Mouse (Mus musculus) myocyte (in vitro differentiated cells): ENCODE measurements around the gene Rrp9. TPM values are rescaled to one million over a fixed set of nuclear protein-coding genes. Genes with fewer than 3 reads are reported as not detected.

ENCODE experiments used
- H3K27me3 ChIP-seq: one replicate; pipeline ENCODE4 v1.6.1; 2011; ENCODE audit not compliant: control insufficient read depth, insufficient read depth, insufficient read length
- H3K36me3 ChIP-seq: one replicate; pipeline ENCODE4 v1.6.1; 2011; ENCODE audit not compliant: control insufficient read depth, insufficient read depth
- H3K4me2 ChIP-seq: one replicate; pipeline ENCODE4 v1.6.1; 2011; ENCODE audit warnings: low read depth, control low read depth
- H3K4me3 ChIP-seq: one replicate; pipeline ENCODE4 v1.5.1; 2011; ENCODE audit warnings: mild to moderate bottlenecking, control low read depth, moderate library complexity
- H3K79me2 ChIP-seq: one replicate; pipeline ENCODE4 v1.6.1; 2011; ENCODE audit not compliant: control insufficient read depth, insufficient read depth
- H3ac ChIP-seq: one replicate; pipeline ENCODE4 v1.6.1; 2011; ENCODE audit not compliant: control insufficient read depth, insufficient read length
- CEBPB ChIP-seq: IDR thresholded peaks from 2 replicates; pipeline ENCODE4 v1.6.1; 2011; ENCODE audit warnings: mild to moderate bottlenecking, moderate library complexity; ENCODE audit not compliant: poor library complexity, insufficient read depth, severe bottlenecking
- E2F4 ChIP-seq: IDR thresholded peaks from one replicate; pipeline ENCODE4 v1.6.1; 2011; ENCODE audit warnings: mild to moderate bottlenecking, control low read depth, moderate library complexity; ENCODE audit not compliant: insufficient read depth
- MAX ChIP-seq: IDR thresholded peaks from one replicate; pipeline ENCODE4 v1.6.1; 2011; ENCODE audit warnings: low read depth, mild to moderate bottlenecking, control low read depth
- MYOD1 ChIP-seq, 3 experiments: IDR thresholded peaks; one replicate each; pipeline ENCODE4 v1.6.1; 2011; ENCODE audit warnings: control low read depth in 2 of 3, low read depth in 2 of 3, mild to moderate bottlenecking in 2 of 3, moderate library complexity in 1 of 3; ENCODE audit not compliant: insufficient read length in 2 of 3, control insufficient read depth in 1 of 3
- MYOG ChIP-seq, 3 experiments: IDR thresholded peaks; one replicate each; pipeline ENCODE4 v1.6.1; 2011; ENCODE audit warnings: control low read depth in 2 of 3, low read depth in 2 of 3, mild to moderate bottlenecking in 2 of 3; ENCODE audit not compliant: insufficient read length in 2 of 3, control insufficient read depth in 1 of 3, insufficient read depth in 1 of 3
- POLR2A ChIP-seq: IDR thresholded peaks from one replicate; pipeline ENCODE4 v1.6.1; 2011; ENCODE audit warnings: low read depth, mild to moderate bottlenecking, control low read depth, moderate library complexity; ENCODE audit not compliant: insufficient read length
- POLR2AphosphoS2 ChIP-seq: IDR thresholded peaks from one replicate; pipeline ENCODE4 v1.6.1; 2011; ENCODE audit warnings: low read depth, control low read depth; ENCODE audit not compliant: insufficient read length
- REST ChIP-seq: IDR thresholded peaks from one replicate; pipeline ENCODE4 v1.6.1; 2011; ENCODE audit warnings: mild to moderate bottlenecking, control low read depth, moderate library complexity; ENCODE audit not compliant: insufficient read depth, insufficient read length
- SRF ChIP-seq: IDR thresholded peaks from one replicate; pipeline ENCODE4 v1.6.1; 2011; ENCODE audit warnings: low read depth; ENCODE audit not compliant: control insufficient read depth, insufficient read length
- TCF12 ChIP-seq: IDR thresholded peaks from one replicate; pipeline ENCODE4 v1.6.1; 2011; ENCODE audit warnings: mild to moderate bottlenecking, control low read depth; ENCODE audit not compliant: poor library complexity, insufficient read depth, severe bottlenecking
- TCF3 ChIP-seq: IDR thresholded peaks from one replicate; pipeline ENCODE4 v1.6.1; 2011; ENCODE audit warnings: low read depth, control low read depth; ENCODE audit not compliant: insufficient read length
- USF1 ChIP-seq: IDR thresholded peaks from one replicate; pipeline ENCODE4 v1.6.1; 2011; ENCODE audit warnings: low read depth, mild to moderate bottlenecking, control low read depth, moderate library complexity
- polyA plus RNA-seq: library from polyadenylated mRNA; unstranded; fragments of >200 nt; fragmentation: generic; extraction: Trizol; gene quantifications from one replicate; pipeline ENCODE4 v1.2.1, GENCODE M21; 2012; ENCODE audit warnings: missing spikeins

The Rrp9 gene
- polyA plus RNA-seq, 1 experiment = 69.4 TPM

DNA sequence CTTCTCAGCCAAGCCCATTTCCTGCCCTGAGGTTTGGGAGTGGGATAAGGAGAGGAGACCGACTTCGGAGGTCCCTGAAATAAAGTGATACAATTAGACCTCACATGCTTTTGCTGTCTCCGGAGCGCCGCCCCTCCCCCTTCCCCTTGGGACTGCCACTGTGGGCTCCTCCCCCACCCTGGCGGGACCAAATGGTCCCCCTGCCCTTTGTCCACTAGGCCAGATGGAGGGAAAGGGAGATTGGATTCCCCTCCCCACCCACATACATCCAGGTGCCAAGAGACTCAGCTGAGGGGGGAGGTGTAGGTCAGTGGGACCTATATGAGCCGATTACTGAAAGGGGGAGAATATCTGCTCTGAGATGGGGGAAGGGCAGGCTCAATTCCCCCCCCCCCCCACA is 22.9 kb upstream of the Rrp9 start:
- Histone ChIP-seq H3K4me2 (peak overlapping the region; percentile 93), H3ac (peak overlapping the region; percentile 50), H3K27me3 (no peaks in the 10 kb centered on the region), H3K36me3 (no peaks in the 10 kb centered on the region), H3K79me2 (peaks cover 39% of the 10 kb centered on the region), H3K4me3 (peak overlapping the region; percentile 75)
- TF ChIP-seq MYOG (IDR thresholded peaks at IDR 0.05; ENCODE audit: control insufficient read depth in 1 of 3, insufficient read depth in 1 of 3, insufficient read length in 2 of 3, low read depth in 2 of 3) = peak in 1 of 3 experiments; percentile 62
- peak in 2 of 3 experiments; percentile 13 to 64 for TF ChIP-seq MYOD1 (IDR thresholded peaks at IDR 0.05; ENCODE audit: control insufficient read depth in 1 of 3, insufficient read length in 2 of 3, low read depth in 2 of 3)
- peak; percentile 24 for TF ChIP-seq TCF12
- no peak for TF ChIP-seq SRF

- TF ChIP-seq SRF = no peak
- TF ChIP-seq MYOD1 (IDR thresholded peaks at IDR 0.05; ENCODE audit: control insufficient read depth in 1 of 3, insufficient read length in 2 of 3, low read depth in 2 of 3) = no peak
- no peak for TF ChIP-seq MYOG (IDR thresholded peaks at IDR 0.05; ENCODE audit: control insufficient read depth in 1 of 3, insufficient read depth in 1 of 3, insufficient read length in 2 of 3, low read depth in 2 of 3)
- TF ChIP-seq MAX = no peak
- TF ChIP-seq E2F4 = no peak
- TF ChIP-seq USF1 = no peak
- no peak for TF ChIP-seq TCF12
- no peak for TF ChIP-seq CEBPB
- TF ChIP-seq REST = no peak
- peak; percentile 58 for TF ChIP-seq POLR2AphosphoS2
- no peak for TF ChIP-seq TCF3
- TF ChIP-seq POLR2A = peak; percentile 53
- H3K27me3 ChIP-seq = no peaks in the 10 kb centered on the region
- no peaks in the 10 kb centered on the region for H3K36me3 ChIP-seq
- H3K79me2 ChIP-seq = peaks cover 45% of the 10 kb centered on the region
- H3ac ChIP-seq = peak within 1 kb of the TSS; percentile 50
- peak within 1 kb of the TSS; percentile 95 for H3K4me2 ChIP-seq
- H3K4me3 ChIP-seq = peak within 1 kb of the TSS; percentile 75
Observed at GRCm38 (mm10) chr9:106453271-106454070, 22.3 kb upstream of the Rrp9 start, which contains the start of gene Pcbp4. Gene Pcbp4 (plus strand): TSS chr9:106453291.

- no peak for TF ChIP-seq E2F4
- no peak for TF ChIP-seq SRF
- TF ChIP-seq MYOD1 (IDR thresholded peaks at IDR 0.05; ENCODE audit: control insufficient read depth in 1 of 3, insufficient read length in 2 of 3, low read depth in 2 of 3) = no peak
- TF ChIP-seq TCF12 = no peak
- TF ChIP-seq TCF3 = no peak
- no peak for TF ChIP-seq USF1
- TF ChIP-seq MAX = no peak
- peak; percentile 10 for TF ChIP-seq POLR2AphosphoS2
- TF ChIP-seq MYOG (IDR thresholded peaks at IDR 0.05; ENCODE audit: control insufficient read depth in 1 of 3, insufficient read depth in 1 of 3, insufficient read length in 2 of 3, low read depth in 2 of 3) = no peak
- TF ChIP-seq CEBPB = no peak
- peak; percentile 19 for TF ChIP-seq POLR2A
- Histone ChIP-seq H3ac (peak overlapping the region; percentile 50), H3K36me3 (peaks cover 5% of the 10 kb centered on the region), H3K4me3 (peak overlapping the region; percentile 75), H3K27me3 (no peaks in the 10 kb centered on the region), H3K4me2 (peak overlapping the region; percentile 95), H3K79me2 (peaks cover 53% of the 10 kb centered on the region)
Observed at GRCm38 (mm10) chr9:106454071-106454761, 21.5 kb upstream of the Rrp9 start.

- TF ChIP-seq SRF (no peak), POLR2A (peak; percentile 35), MYOD1 (IDR thresholded peaks at IDR 0.05; ENCODE audit: control insufficient read depth in 1 of 3, insufficient read length in 2 of 3, low read depth in 2 of 3) (peak in 1 of 3 experiments; percentile 15), MAX (peak; percentile 38), CEBPB (no peak), MYOG (IDR thresholded peaks at IDR 0.05; ENCODE audit: control insufficient read depth in 1 of 3, insufficient read depth in 1 of 3, insufficient read length in 2 of 3, low read depth in 2 of 3) (no peak), E2F4 (no peak), REST (no peak), TCF12 (no peak), USF1 (peak; percentile 57)
- H3ac ChIP-seq = peak overlapping the region; percentile 50
- H3K36me3 ChIP-seq = peaks cover 8% of the 10 kb centered on the region
- H3K79me2 ChIP-seq = peaks cover 61% of the 10 kb centered on the region
- H3K27me3 ChIP-seq = no peaks in the 10 kb centered on the region
- H3K4me2 ChIP-seq = peak overlapping the region; percentile 95
- peak overlapping the region; percentile 75 for H3K4me3 ChIP-seq
Observed at GRCm38 (mm10) chr9:106454888-106455681, 20.7 kb upstream of the Rrp9 start.
